Mouse (Mus musculus) embryonic facial prominence, embryonic 10.5 days (tissue): ENCODE measurements around the gene Cubn. TPM values are rescaled to one million over a fixed set of nuclear protein-coding genes. Genes with fewer than 3 reads are reported as not detected.

Experiments
- DNase-seq: peaks from one replicate; pipeline ENCODE4 v3.0.0-alpha.2; 2017; ENCODE audit warnings: low spot score
- H3K27ac ChIP-seq: fragments of 300-500 bp; sonication (generic); replicated peaks from 2 replicates; pipeline ENCODE4 v1.5.1; 2016; ENCODE audit warnings: mild to moderate bottlenecking
- H3K27me3 ChIP-seq: fragments of 300-500 bp; sonication (generic); replicated peaks from 2 replicates; pipeline ENCODE4 v1.6.1; 2016; ENCODE audit warnings: low read depth, mild to moderate bottlenecking; ENCODE audit not compliant: poor library complexity, severe bottlenecking
- H3K36me3 ChIP-seq: fragments of 300-500 bp; sonication (generic); replicated peaks from 2 replicates; pipeline ENCODE4 v1.6.1; 2016; ENCODE audit warnings: mild to moderate bottlenecking, moderate library complexity
- H3K4me1 ChIP-seq: fragments of 300-500 bp; sonication (generic); 2 replicates; pipeline ENCODE4 v1.6.1; 2016
- H3K4me3 ChIP-seq: fragments of 300-500 bp; sonication (generic); 2 replicates; pipeline ENCODE4 v1.5.1; 2016; ENCODE audit warnings: mild to moderate bottlenecking, moderate library complexity
- H3K9me3 ChIP-seq: fragments of 300-500 bp; sonication (generic); 2 replicates; pipeline ENCODE4 v1.6.1; 2016; ENCODE audit warnings: mild to moderate bottlenecking
- WGBS: fragments of 180-500 bp; shearing (Covaris S2); methylation state at CpG from one replicate; pipeline ENCODE4 v1.1.7; 2016; 5-methylcytosine and 5-hydroxymethylcytosine counted together
- polyA plus RNA-seq: library from polyadenylated mRNA; unstranded; fragments of >200 nt; fragmentation: Nextera tagmentation; extraction: Ambion mirVana; gene quantifications from 2 replicates; pipeline ENCODE4 v1.2.1, GENCODE M21; 2016

Gene Cubn
- polyA plus RNA-seq, 1 experiment from 2014 or later, result 0.11 TPM

DNA sequence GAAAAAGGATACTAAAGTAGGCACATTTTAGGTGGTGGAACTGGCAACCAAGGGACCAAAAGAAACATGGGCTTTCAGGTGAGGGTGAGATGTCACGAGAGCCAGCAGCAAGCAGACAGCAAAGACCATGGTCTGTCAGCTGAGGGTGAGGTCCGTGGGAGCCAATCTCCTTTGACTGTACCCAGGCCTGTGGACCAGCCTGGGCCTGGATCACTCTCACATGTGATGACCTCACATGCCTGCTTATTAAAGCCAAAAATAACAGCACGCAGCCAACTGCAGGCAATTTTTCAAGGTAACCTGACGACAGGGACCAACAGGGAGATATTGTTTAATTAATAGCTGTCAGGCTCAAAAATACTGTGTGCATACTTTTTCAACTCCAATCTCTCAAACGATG, 255.9 kb downstream of the Cubn start:
- Histone ChIP-seq H3K4me3 (no peak overlapping the region), H3K36me3 (no peaks in the 10 kb centered on the region), H3K27ac (no peak overlapping the region), H3K27me3 (no peaks in the 10 kb centered on the region), H3K4me1 (peaks cover 13% of the 10 kb centered on the region), H3K9me3 (no peaks in the 10 kb centered on the region)
- DNase-seq, result no peak
- 81% methylated on average over 5 of the region's 5 CpGs for WGBS

DNA sequence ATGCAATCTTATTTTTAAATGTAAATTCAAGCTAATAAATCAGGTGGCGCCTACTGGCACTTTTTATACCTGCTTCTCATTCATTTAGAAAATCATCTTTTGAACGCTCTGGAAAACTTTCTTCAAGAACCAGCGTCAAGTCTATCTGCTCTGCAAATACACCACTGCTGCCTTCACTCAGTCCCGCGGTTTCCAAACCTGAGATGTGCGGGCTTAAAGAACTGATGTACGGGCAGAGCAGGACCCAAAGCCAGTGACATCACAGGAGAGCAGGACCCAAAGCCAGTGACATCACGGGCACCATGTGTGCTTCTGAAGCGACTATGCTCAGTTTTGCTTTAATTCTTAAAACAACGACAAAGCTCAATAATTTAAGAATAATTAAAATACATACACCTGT, 256.8 kb downstream of the Cubn start:
- DNase-seq, result no peak
- no peaks in the 10 kb centered on the region for H3K27me3 ChIP-seq
- whole genome bisulfite sequencing, result 94% methylated on average over 10 of the region's 10 CpGs
- peaks cover 6% of the 10 kb centered on the region; the same call in 1 of the 2 replicates for H3K4me1 ChIP-seq
- no peak overlapping the region for H3K27ac ChIP-seq
- H3K9me3 ChIP-seq, result no peaks in the 10 kb centered on the region
- no peak overlapping the region for H3K4me3 ChIP-seq
- H3K36me3 ChIP-seq, result no peaks in the 10 kb centered on the region

DNA sequence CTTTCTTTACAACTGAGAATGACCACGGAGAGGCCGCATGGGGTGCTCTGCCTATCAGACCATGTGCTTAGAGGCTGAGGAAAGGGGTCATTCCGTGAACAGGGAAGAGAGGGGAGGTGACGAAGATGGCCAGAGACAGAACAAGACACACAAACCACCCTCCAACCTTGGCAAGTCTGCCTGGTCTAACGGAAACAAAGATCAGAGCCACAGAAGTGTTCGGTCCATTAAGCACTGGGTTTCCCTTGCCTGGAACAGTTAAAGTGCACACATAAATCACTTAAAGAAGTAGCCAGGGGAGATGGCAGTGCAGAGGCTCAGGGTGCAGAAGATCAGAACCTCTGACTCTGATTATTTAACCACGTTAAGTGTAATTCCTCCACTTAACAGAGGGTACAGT, 257.7 kb downstream of the Cubn start:
- H3K4me3 ChIP-seq, result no peak overlapping the region
- no peak overlapping the region for H3K27ac ChIP-seq
- no peaks in the 10 kb centered on the region for H3K36me3 ChIP-seq
- H3K27me3 ChIP-seq, result no peaks in the 10 kb centered on the region
- H3K9me3 ChIP-seq, result no peaks in the 10 kb centered on the region
- 62% methylated on average over 7 of the region's 7 CpGs for WGBS
- H3K4me1 ChIP-seq, result peaks cover 6% of the 10 kb centered on the region; the same call in 1 of the 2 replicates
- no peak for DNase-seq

GRCm38 (mm10) chr2:13233254-13233835, 258.3 kb downstream of the Cubn start:
- Histone ChIP-seq H3K27ac (no peak overlapping the region), H3K27me3 (no peaks in the 10 kb centered on the region), H3K4me1 (peaks cover 6% of the 10 kb centered on the region; the same call in 1 of the 2 replicates), H3K9me3 (no peaks in the 10 kb centered on the region), H3K4me3 (no peak overlapping the region), H3K36me3 (no peaks in the 10 kb centered on the region)
- 84% methylated on average over 12 of the region's 12 CpGs for WGBS
- DNase-seq, result no peak

GRCm38 (mm10) chr2:13232305-13232704, 259.3 kb downstream of the Cubn start:
- no peak overlapping the region for H3K27ac ChIP-seq
- 87% methylated on average over 6 of the region's 6 CpGs for WGBS
- peaks cover 6% of the 10 kb centered on the region; the same call in 1 of the 2 replicates for H3K4me1 ChIP-seq
- H3K4me3 ChIP-seq, result no peak overlapping the region
- no peaks in the 10 kb centered on the region for H3K27me3 ChIP-seq
- no peaks in the 10 kb centered on the region for H3K9me3 ChIP-seq
- no peaks in the 10 kb centered on the region for H3K36me3 ChIP-seq
- no peak for DNase-seq

- DNase-seq, result no peak
- Histone ChIP-seq H3K27ac (no peak overlapping the region), H3K27me3 (no peaks in the 10 kb centered on the region), H3K36me3 (no peaks in the 10 kb centered on the region), H3K4me3 (no peak overlapping the region), H3K4me1 (peaks cover 6% of the 10 kb centered on the region; the same call in 1 of the 2 replicates), H3K9me3 (no peaks in the 10 kb centered on the region)
- 87% methylated on average over 3 of the region's 3 CpGs for WGBS
Measured at GRCm38 (mm10) chr2:13229686-13230085, 261.9 kb downstream of the Cubn start.

Other genes starting within 250 kb of the Cubn start
- gene Rsu1, start 220.4 kb downstream of the Cubn start, polyA plus RNA-seq, result 70.2 and 80.1 TPM in 2 replicates
- gene Trdmt1, start 52.9 kb upstream of the Cubn start, polyA plus RNA-seq, result 7.5 TPM in 2 replicates
- gene Vim, start 82.1 kb upstream of the Cubn start, polyA plus RNA-seq, result 433 and 466 TPM in 2 replicates